Mouse (Mus musculus) liver, postnatal 0 days (tissue): ENCODE data around the gene Nt5dc1.

Experiments
- CTCF ChIP-seq: sonication (generic); IDR thresholded peaks from 2 replicates; pipeline ENCODE4 v1.5.1; 2016; ENCODE audit warnings: antibody characterized with exemption, low read depth
- EP300 ChIP-seq: IDR thresholded peaks from 2 replicates; pipeline ENCODE4 v1.6.1; 2016; ENCODE audit warnings: antibody characterized with exemption, low read depth, mild to moderate bottlenecking

DNA sequence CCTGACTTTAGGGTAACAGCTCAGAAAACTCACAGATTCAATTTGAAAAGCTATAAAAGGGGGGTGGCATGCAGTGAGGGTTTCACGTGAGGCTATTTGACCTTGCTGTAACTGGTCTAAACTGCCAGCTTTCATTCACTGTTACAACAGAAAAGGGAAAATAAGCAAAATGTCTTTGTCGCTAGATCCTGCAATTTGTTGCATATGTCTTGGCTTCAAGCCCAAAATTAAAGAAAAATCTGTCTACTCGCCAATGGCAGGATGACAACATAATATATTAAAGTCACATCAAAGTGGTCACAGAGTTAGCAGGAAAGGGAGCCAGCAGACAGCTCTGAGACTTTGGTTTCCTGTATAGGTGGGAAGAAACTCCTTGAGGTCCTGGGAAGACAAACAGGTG lies 170.6 kb downstream of the Nt5dc1 start:
- TF ChIP-seq EP300 (no peak), CTCF (no peak)
